ENCODE assay signal across 15 mouse cellular contexts in genomic region chr16:60585322-60585721, GRCm38 (mm10). TPM values are rescaled to one million over a fixed set of nuclear protein-coding genes. Genes with fewer than 3 reads are reported as not detected.
"Had no signal": no experiment of that assay in that cellular context is flagged by ENCODE, and none has a peak within 500 bp of the region (broad histone marks: within the 10 kb centered on the region; RNA-seq: fewer than 3 reads in every experiment).

No protein-coding gene starts in this region.

- H3K9ac ChIP-seq: limb, embryonic 12.5 days; liver, embryonic 13.5 days; liver, postnatal 0 days; midbrain, embryonic 13.5 days; neural tube, embryonic 12.5 days had no signal

- H3K4me2 ChIP-seq: limb, embryonic 12.5 days; liver, embryonic 13.5 days; midbrain, embryonic 13.5 days; neural tube, embryonic 12.5 days had no signal

- H3K4me1 ChIP-seq: limb, embryonic 12.5 days; liver, embryonic 13.5 days; midbrain, embryonic 13.5 days; neural tube, embryonic 12.5 days had no signal

- H3K27me3 ChIP-seq: limb, embryonic 12.5 days; liver, embryonic 13.5 days; midbrain, embryonic 13.5 days; neural tube, embryonic 12.5 days had no signal

- DNase-seq: kidney, postnatal 10 days; kidney, postnatal 4 days; liver; liver, embryonic 13.5 days; liver, postnatal 0 days; lung, postnatal 36 days; thymus, adult 18-20 months; thymus, postnatal 14 days had no signal

- H3K4me3 ChIP-seq: left cerebral cortex, adult 2 months; limb, embryonic 12.5 days; liver, embryonic 13.5 days; midbrain, embryonic 13.5 days; neural tube, embryonic 12.5 days had no signal

- H3K9me3 ChIP-seq: limb, embryonic 12.5 days; liver, embryonic 13.5 days; midbrain, embryonic 13.5 days; neural tube, embryonic 12.5 days had no signal

- H3K27ac ChIP-seq: left cerebral cortex, adult 2 months; limb, embryonic 12.5 days; liver, embryonic 13.5 days; midbrain, embryonic 13.5 days; neural tube, embryonic 12.5 days had no signal

- H3K36me3 ChIP-seq: limb, embryonic 12.5 days; liver, embryonic 13.5 days; midbrain, embryonic 13.5 days; neural tube, embryonic 12.5 days had no signal

- ATAC-seq: liver, postnatal 0 days; lung, postnatal 0 days; midbrain, embryonic 13.5 days had no signal

RNA-seq across cellular contexts. Expression of gene Epha6, which starts 20.0 kb away (rescaled TPM):
- total RNA-seq: megakaryocyte progenitor cell, adult 5-6 weeks; monocyte, adult 5-6 weeks had no signal
- polyA plus RNA-seq: liver, embryonic 13.5 days; liver, postnatal 0 days; lung, postnatal 0 days had no signal
